Mouse (Mus musculus) cerebellum, adult 2 months (tissue): Measurements from ENCODE around the gene Rab6a.

Source experiments
- CTCF ChIP-seq: fragments of 200-500 bp; IDR thresholded peaks from 2 replicates; pipeline ENCODE4 v1.5.1; 2011; ENCODE audit warnings: low read depth, mild to moderate bottlenecking, control low read depth, low read length, moderate library complexity, borderline replicate concordance; ENCODE audit not compliant: insufficient read depth
- POLR2A ChIP-seq: fragments of 200-500 bp; IDR thresholded peaks from 2 replicates; pipeline ENCODE4 v1.6.1; 2011; ENCODE audit warnings: low read length, control low read depth, borderline replicate concordance; ENCODE audit not compliant: insufficient read depth

DNA sequence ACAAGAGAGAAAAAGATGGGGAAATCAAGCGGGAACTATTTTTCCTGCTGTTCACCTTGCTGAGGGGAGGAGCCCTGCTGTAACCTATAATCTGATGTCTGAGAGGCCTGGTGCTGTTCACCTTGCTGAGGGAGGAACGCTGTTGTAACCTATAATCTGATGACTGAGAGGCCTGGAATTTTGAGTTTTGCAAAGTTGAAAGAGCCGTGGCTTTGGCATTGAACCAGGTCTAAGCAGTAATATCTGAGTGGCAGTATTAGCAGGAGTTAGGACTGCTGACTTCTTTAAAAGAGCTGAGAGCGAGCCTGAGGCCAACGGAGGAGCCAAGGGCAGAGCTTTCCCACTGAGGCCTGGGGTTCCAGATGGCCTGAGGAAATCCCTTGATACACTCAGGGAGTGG, 70.8 kb downstream of the Rab6a start:
- no peak for TF ChIP-seq CTCF
- TF ChIP-seq POLR2A: no peak
